Mouse (Mus musculus) cerebellum, postnatal 25 days (tissue): ENCODE measurements around the gene Ssbp3.

Experiments
- DNase-seq, 2 experiments: peaks; one replicate each; pipeline ENCODE4 v3.0.0; 2021; ENCODE audit warnings: mixed read lengths in 2 of 2

Ssbp3 gene

DNA sequence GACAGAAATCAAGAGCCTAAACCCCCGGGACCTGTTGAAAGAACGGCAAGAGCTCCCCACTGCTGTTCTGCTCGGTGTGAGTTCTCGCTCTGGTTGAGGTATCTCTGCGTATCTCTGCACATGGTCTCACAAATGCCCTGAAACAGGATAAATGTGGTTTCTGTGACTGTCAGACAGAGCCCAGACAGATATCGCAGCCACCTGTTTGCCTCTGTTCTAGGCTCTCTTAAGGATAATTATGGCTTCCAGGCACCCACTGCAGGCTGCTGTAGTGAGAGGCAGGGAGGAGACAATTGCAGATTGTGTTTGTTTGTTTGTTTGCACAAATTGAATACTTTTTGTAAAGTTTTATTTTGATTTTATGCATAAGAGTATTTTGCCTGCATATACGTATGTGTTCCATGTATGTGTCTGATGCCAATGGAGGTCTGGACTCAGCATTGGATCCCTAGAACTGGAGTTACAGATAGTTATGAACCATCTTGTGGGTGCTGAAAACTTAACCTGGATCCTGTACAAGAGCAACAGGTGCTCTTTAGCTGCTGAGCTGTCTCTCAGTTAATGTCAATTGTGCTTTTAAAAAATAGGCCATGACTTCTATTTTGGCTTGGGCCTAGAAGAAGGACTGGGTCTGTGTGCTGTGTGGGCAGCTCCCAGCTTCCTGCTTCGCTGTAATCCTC lies 101.0 kb downstream of the Ssbp3 start:
- DNase-seq = no peak

DNA sequence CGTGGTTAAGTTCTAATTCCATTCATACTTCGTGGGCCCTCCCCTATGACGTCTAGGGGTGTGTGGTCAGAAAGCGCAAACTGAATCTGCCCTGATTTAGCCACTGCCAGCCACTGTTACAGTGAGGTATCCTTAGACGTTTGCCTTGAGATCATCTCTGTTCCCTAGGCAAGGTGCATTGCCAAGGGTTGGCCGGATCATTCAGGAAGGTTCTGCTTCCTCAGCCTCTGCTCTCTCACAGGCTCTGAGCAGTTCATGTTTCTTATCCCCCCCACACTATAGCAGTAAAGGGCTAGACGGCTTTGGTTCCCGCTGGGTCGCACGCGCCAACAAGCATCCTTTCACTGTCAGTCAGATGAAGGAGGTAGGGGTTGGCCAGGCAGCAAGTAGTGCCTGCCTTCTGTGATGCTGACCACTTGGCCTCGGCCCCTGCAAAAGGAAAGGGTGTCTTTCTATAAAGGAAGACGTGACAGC lies 101.5 kb downstream of the Ssbp3 start:
- DNase-seq = peak; percentile 61 to 63

DNA sequence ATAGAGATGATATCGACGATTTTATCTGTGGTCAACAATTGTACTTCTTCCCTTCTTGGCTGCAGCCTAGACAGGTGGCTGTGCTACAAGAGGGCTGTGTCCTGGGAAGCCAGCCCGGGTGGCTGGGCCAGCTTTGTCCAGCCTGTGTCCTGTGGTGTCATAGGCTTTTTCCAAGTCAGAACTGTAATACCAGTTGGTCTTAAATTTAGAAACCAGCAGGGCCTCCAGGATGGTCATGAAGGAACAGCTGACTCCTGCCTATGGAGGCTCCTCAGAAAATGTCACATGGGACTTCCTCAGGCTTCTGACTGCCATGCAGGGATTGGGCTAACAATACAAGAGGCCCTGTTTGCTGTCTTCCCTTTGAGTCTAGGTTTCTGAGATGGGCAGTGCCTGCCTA lies 102.1 kb downstream of the Ssbp3 start:
- peak; percentile 82 to 87 for DNase-seq

DNA sequence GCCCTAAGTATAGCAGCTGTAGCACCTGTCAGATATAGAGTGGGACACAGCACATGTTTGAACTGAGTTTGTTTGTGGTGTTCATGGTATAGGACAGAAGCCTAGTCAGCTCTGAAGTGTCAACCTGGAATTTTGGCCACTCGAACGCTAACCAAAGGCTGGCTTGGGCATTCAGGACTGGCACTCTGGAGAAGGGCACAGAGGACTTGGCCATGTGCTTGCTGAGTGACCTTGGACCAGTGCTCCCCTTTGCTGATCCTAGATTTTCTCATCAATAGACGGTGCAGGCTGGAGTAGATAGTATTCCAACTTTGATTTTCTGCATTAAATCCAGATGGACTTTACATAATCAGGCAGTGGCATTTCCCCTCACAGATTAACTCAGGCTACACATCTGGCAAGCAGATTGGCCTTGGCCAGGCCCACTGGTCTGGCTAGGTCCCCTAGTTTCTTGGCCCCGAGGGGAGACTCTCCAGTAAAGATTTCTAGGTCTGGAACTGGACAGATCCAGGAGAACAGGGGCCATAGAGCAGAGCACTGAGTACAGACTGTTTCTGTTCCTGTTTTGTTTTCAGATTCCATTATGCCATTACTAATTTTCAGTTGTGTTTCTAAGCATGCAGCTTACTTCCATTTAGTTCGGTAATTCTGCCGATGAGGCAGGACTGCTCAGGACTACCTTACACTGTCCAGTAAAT lies 102.8 kb downstream of the Ssbp3 start:
- DNase-seq = no peak

DNA sequence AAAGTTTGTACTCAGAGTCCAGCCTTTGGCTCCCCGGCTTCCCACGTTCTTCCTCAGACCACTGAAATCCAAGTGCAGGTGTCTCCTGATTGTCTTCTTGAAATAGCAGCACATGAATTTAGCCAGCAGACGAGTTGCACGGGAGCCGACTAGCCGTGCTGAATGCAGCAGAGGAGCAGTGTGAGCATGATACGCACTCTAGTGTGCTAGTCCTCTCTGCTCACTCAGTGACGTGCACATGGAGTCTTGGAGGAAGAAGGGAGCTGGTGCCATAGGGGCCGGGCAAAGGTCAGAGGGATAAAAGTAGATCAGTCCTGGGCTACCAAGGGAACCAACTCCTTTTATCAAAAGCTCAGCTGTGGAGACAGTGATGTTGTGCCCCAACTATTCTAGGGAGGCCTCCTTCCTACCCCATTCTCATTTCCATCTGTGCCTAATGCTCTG lies 103.3 kb downstream of the Ssbp3 start:
- DNase-seq = no peak

DNA sequence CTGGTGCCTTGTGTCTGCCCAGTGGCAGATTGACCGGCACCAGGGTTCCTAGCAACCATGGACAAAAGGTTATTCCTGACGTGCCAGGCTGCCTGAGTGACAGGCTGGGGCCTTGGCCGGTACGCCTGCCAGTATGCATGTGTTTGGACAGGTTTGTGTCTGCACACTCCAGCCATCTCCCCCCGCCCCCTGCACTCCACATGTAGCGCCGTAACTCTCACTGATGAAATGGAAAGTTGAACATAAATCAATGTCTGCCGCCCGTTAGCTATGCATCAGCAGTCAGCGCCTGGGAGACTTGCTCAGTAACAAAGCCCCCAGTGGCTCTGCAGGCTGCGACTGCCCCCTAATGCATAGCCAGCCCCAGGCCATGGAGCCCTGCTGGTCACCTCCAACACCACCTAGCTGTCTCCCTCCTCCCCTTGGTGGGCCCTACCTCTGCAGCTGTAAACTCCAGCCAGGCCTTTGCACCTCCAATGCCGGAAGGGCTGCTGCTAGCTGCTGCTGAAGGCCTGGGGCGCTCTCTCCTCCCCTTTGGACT lies 105.5 kb downstream of the Ssbp3 start:
- DNase-seq = peak; percentile 53 to 66

DNA sequence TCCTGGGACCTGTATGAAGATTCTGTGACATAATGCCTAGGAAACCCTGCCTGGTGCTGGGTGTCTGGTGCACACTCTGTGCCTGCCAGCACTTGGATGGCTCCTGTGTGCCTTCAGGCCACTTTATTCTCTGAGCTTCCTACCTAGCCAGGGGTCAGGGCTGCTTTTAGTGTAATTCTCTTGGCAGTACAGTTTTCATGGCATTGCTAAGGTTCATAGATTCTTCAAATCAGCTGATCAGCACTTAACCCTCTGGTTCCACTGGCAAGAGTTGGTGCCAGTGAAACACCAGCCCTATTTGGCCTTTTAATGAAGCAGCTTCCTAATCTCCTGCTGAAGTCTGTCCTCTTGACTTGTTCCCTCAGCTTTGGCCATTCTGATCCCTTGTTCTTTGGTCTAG lies 106.8 kb downstream of the Ssbp3 start:
- no peak for DNase-seq

DNA sequence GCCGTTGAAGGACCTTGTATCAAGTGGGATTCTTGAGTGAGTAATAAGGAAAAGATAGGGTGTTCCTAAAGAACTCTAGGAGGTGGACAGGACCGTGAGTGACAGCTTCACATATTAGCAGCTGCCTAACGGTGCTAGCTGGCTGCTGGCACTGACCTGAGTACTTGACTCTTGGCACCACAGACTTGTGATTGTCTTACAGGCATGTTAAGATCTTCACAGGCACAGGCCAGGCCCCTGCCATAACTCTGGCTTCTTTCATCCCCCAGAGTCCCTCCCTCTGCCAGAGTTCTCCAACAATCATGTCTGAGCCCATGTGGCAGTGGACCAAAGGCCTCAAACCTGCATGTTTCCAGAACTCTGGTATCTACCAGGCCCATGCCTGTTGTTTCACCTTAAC lies 108.0 kb downstream of the Ssbp3 start:
- no peak for DNase-seq

DNA sequence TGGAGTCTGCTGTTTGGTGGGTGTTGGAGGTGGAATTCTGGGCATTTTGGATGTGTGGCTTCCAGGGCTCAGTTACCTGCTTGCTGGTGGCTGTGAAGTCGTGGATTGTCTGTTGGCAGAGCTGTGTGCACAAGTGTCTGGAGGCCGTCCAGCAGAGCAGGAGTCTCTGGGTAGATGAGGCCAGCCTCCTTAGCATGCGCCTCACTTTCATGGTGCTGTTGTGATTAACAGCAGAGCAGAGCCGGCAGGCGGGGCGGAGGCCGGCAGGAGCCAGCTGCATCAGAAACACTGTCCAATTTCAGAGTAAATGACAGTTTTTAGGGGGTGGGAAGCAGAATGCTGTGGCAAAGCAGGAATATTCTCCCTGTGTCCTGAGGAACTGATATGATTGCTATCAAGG lies 108.5 kb downstream of the Ssbp3 start:
- peak; percentile 72 to 79 for DNase-seq

DNA sequence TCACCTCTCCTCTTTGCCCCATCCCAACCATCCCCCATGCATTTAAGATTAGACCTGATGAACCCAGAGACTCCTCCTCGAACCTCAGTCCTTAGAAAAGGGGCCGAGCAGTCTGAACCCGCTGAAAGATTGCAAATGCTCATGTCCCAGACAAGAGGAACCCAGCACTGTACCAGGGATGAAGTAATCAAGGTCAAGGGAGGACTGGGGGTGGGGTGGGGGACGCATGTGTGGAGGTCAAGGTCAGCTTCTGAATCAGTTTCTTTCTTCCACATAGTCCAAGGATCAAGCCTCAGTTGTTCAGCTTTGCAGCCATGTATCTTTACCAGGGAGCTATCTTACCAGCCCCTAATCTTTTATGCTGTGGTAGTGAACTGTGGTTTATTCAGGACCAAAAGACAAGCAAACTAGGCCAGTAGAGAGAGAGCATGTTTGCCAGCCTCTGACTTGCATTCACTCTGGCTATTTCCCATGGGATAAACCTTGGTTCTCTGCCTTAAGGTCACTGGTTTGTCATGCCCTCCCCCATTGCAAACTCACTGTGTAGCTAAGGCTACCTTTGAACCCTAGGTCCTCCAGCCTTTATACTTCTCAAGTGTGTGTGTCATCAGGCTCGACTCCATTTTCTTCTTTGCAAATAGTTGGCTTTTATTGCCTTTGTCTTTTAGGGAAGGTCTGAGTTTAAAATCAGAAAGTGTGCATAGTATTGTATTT lies 109.9 kb downstream of the Ssbp3 start:
- DNase-seq = no peak

DNA sequence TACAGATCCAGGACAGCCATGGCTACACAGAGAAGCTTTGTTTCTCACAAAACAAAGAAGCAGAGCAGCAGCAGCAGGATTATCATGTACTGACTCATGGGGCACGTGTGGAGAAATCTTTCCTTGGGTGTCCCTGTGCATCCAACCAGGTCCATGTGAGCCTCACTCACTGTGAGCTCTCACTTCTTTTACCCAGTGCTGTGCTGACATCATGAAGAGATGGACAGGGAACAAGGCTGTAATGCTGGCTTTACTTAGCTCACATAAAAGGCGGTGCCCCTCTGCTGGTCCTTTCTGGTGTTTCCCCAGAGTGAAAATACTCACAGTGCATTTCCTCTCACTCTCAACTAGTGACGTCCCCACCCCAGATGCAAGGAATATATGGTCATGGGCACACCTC lies 111.0 kb downstream of the Ssbp3 start:
- no peak for DNase-seq

DNA sequence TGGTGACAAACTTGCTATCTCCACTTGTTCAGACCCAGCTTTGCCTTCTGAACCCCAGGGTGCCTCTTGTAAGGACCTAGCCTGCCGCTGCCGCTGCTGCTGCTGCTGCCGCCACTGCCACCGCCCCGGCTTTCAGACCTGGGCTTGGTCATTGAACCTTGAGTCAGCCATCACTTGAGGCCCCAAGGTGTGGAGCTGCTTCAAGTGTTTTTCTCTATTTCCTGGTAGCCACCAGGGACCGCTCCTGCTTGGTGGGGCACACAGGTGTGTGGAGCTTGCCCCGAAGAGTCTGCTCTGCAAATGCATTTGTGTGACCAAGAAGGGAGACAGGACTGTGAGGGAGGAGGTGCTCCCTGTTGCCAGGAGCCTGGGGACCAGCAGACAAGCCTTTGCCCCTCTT lies 114.4 kb downstream of the Ssbp3 start:
- DNase-seq = no peak

DNA sequence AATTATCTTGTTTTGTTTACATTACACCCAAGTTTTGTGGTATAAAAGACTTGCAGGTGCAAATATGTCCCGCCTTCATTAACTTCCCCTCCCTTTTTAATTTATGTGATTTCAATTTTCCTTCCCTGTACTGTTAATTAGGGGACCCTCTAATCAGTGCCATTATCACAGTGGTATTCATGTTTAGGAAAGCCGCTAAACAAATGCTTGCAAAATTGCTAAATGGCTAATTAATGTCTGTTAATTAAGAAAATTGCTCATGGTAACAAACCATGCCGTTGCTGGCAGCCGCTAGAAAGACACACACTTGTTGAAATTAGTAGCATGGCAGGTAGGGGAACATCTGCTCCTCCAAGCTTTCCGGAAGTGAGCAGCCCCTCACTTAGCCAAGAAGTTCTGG lies 114.9 kb downstream of the Ssbp3 start:
- no peak for DNase-seq

DNA sequence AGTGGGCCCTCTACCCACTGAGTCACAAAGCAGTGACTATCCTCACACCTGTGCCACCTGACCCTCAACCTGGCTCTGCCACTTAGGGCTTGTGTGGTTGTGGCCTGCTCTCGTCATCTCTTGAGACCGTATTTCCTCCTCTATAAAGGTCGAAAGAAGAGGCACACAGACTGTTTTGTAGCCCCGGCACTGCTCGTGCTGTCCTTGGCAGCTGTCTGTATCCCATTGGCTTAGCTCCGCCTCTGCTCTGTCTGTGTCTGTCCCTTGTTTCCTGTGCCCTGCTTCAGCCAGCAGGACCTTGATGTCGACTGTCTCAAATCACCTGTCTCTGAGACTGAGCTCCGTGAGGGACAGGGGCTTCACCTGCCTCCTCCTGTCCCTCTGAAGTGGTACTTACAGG lies 116.0 kb downstream of the Ssbp3 start:
- peak in 1 of 2 experiments; percentile 41 for DNase-seq

DNA sequence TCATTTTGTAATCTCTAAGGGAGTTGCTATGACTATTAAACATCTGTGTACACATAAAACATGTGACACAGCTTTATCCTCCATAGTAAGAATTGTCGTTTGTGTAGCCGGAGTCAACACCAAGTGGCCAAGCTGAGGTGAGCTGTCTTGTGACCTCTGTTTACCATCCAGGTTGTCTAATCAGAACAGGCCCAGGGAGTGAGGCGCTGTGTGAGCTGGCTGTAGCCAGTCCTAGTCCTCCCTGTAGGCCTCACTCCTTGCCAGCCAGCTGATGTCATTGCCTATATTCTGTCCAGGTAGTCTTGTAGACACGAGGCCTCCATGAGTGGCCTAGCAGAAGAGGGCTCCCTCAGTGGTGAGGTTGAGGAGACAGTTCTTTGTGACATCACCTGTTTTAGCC lies 125.2 kb downstream of the Ssbp3 start:
- no peak for DNase-seq

DNA sequence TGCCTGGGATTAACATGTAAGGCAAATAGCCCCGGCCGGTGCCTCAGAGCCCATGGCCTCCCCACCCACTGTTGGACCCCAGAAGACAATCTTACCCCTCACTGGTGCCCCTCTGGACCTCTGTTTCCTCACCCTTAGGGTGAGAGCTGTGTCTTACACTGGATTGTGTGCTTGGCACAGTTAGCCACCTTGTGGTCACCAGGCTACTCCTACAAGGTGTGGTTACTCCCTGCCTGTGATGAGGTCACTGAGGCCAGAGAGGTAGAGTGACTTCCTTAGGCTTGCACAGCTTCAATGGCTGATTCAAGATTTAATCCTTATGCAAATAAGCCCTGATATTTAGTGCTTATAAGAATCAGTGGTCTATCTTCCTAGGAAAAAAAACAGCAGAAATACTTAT lies 126.5 kb downstream of the Ssbp3 start:
- no peak for DNase-seq

DNA sequence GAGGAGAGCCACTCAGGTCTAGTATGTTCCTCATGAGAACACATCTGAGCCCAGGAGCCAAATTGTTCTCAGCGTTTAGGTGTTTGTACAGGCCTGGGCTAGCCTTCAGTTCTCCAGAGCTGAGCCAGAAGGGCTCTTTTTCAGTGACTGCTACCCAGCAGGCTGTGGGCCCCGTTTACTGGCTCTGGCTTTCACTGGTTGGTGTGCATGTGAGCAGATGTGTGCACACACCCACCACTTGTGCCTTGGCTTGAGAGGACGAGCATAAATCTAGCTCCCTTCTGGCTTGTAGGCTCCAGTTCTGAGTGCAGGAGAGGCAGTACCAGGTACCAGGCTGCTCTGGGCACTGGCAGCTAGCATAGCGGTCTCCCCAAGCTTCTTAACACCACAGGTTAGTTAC lies 127.8 kb downstream of the Ssbp3 start:
- no peak for DNase-seq

DNA sequence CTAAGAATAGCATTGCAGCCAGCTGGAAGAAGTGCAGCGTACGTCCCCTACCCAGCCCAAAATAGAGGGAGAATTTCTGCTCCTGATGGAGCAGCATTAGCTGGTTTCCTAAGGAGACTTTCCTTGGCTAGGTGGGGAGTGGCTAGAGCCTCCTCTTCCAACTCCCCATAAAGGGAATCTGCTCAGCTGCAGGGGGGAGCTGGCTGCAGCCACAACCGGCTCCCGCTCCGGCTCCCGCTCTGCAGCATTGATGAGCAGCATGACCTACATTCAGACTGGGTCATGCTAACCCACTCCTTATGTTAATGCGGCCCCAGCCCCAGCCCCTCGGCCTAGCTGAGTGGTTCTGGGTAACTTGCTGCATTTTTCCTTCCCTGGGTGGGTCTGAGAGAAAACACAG lies 128.8 kb downstream of the Ssbp3 start:
- DNase-seq = peak; percentile 70 to 73

DNA sequence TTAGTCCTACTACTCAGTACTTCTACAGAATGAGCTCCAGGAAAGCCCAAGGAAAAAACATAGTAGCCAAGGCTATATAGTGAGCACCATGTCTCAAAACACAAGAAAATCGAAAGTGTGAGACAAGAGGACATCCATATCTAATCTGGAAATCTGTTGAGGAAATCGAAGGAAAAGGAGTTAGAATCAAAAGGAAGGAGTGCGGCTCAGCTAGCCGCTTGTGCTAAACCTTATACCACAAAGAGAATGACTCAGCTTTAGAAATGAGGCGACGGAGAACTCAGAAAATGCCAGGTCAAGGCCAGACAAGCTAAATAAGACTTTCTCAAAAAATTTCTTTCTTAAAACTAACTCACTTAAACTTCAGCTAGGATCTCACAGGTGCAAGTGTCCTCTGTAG lies 131.8 kb downstream of the Ssbp3 start:
- DNase-seq = no peak

DNA sequence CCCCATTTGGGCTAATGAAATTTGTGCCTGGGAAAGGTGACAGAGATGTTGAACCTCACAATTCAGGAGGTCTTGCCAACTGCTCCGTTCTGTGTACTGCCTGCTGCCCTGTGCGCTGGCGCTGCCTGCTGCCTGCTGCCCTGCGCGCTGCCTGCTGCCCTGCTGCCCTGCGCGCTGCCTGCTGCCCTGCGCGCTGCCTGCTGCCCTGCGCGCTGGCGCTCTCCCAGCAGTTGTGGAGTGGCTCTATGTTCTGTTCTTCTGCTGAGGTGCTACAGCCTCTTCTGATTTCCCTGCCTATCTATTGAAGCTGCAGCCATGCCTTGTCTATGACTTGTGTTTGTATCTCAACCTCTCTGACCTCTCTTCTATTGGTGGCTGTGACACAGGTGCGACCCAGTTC lies 134.7 kb downstream of the Ssbp3 start:
- DNase-seq = peak in 1 of 2 experiments; percentile 55

DNA sequence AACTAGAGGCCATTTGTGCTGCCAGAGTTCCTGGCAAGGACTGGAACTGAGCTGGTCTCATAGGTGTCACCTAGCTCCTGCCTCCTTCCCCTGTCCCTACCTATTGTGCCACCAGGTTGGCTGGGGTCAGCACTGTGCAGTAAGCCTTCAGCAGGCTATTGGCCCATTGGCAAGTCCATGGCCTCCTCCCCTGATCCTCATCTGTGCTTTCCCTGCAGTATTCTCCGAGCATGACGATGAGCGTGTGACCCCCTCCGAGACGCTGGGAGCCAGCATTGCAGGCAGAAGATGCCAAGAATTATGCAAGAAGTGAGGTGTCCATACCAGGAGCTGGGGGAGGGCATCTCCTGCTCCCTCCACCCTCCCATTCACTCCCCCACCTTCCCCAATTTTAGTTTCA lies 137.3 kb downstream of the Ssbp3 start:
- DNase-seq = peak; percentile 45 to 55

DNA sequence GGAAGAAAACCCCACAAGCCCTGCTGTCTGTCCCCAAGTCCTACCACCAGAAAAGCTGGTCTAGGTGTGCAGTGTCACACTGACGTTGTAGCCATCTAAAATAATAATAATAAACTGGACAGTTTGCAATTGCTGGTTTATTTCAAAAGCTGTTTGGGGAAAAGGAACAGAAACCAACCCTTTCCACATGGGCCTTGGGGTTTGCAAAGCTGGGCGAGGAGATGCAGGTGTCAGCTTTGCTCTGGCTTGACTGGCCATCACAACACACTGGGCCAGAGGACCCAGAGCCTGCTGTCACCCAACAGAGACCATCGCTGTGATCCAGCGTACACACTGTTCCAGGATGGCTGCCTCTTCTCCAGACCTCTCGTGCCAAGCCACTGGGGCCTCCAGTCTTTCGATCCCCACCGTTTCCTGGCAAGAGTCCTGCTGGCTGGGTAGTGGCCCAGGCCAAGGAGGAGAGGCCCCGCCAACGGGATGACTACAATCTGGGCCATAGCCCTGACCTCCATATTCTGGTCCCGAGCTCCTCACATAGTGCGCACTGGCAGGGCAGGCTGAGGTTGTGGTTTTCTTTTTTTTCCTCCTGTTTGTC lies 138.2 kb downstream of the Ssbp3 start:
- peak; percentile 92 to 95 for DNase-seq

DNA sequence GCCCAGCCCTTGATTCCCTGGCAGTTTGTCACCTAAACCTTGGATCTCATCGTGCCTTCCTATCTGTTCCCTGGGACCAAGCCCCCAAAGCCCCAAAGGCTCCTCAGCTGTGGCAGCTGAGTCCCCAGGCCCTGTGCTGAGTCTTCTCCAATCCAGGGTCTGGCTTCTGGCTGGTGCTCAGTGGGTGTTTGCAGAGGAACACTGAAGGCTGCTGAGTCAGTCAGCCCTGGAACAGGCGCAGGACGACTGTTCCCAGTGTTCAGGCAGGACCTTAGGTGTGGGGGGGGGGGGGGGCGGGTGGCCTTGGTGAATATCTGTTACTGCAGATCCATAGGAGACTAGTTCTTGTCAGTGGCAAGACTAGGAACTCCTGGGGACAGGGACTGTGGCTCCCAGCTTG lies 141.4 kb downstream of the Ssbp3 start:
- DNase-seq = no peak
